Mouse (Mus musculus): Measurements from ENCODE around the gene Trip10.

DNA sequence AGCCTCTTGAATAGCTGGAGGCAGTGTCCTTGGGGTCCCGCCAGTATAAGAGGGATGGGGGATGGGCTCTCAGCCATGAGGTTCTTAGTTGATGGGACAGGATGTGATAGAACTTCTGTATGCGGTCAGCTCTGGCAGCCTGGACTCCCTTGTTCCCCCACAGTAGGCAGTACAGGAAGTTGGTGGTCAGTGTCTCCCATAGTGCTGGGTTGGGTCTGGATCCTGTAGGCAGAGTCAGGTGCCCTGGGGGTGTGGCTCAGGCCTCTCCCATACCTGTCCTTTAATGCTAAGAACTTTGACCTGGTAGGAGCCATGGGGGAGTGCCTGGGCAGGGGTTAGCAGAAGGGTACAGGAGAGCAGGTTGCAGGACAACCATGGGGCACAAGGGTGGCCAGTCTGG, 14.9 kb downstream of the Trip10 start:
- TF ChIP-seq CTCF (IDR thresholded peaks at IDR 0.05; ENCODE audit: control insufficient read depth, insufficient read depth, low read length) (no peak), POLR2A (IDR thresholded peaks at IDR 0.05; ENCODE audit: borderline replicate concordance, control insufficient read depth, low read depth, low read length) (no peak)
